Mouse (Mus musculus) right cerebral cortex, postnatal 25 days (tissue): ENCODE results near the gene Ttll5.

Source experiments
- DNase-seq: peaks from one replicate; pipeline ENCODE4 v3.0.0; 2022

Gene Ttll5

DNA sequence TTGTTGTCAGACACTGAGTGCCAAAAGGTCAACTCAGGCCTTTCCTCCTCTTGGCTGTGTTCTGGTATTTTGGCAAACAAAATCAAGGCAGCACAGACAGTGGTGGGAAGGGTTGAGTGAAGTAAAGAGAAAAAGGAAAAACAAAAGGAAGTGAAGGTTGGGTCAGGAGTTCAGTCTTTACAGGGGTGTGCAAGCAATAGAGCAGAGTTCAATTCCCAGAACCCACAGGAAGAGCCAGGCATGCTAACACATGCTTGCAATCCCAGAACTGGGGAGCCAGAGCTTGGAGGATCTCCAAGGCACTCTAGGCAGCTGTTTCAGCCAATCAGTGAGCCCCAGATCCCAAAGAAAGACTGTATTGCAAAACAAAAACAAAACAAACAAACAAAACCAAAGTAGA lies 240.3 kb downstream of the Ttll5 start:
- no peak for DNase-seq

DNA sequence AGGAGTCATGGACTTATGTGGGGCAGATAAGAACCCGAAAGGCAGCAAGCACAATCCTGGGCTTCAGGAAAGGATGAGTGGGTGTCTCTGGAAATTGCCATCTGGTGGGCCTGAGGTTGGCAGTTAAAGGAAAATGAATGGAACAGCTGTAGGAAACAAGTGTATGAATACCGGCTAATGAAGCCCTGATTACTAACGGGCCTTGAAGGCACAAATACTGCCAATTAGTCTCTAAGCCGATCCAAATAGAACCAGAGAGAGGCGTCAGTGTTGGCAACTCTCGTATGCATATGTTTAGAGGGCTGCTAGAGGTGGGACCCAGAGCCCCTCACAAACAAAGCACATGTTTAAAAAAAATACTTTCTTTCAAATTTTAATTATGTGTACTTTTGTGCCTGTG lies 247.0 kb downstream of the Ttll5 start:
- DNase-seq, result no peak

GRCm38 (mm10) chr12:86074681-86075080 lies 250.2 kb downstream of the Ttll5 start:
- DNase-seq, result no peak

- no peak for DNase-seq
Observed at GRCm38 (mm10) chr12:86075358-86075757, 250.9 kb downstream of the Ttll5 start.

GRCm38 (mm10) chr12:86076321-86076901 lies 252.0 kb downstream of the Ttll5 start:
- peak; percentile 56 for DNase-seq

DNA sequence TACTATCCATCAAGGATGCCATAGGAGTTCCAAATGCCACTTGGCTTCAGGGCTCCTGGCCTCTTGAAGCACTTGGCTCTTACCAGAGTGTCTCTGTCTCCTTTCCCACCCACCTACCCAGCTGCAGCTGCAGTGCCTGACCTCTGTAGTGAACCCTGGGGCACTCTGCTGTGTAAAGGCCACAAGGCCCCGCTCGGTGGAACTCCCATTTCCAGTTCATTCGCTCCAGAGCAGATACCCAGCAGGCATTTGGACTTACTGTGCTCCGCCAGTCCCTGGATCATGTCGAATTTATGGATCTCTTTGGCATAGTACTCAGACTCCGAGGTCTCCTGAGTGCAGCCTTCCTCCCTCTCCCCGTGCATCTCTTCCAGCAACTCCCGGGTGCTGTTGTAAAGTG lies 252.9 kb downstream of the Ttll5 start:
- no peak for DNase-seq

- DNase-seq, result no peak
Observed at GRCm38 (mm10) chr12:86077736-86078135, 253.3 kb downstream of the Ttll5 start.

DNA sequence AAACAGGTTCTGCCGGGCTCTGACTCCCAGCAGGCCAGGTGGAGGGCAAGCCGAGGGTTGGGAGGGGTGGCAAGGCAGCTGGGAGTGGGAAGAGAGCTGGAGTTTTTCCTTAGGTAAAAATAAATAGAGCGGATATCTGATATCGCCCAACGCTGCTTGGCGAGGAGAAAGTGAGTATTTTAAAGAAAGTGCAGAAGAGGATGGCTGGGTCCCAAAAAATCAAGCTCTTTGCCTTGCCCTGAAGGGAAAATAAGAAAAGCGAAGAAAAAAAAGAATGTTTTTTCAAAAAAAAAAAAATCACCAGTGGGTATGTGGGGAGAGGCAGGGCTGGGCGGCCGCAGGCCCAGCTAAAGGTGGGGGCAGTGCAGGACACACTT lies 253.7 kb downstream of the Ttll5 start:
- no peak for DNase-seq

- no peak for DNase-seq
Observed at GRCm38 (mm10) chr12:86078553-86079201, 254.2 kb downstream of the Ttll5 start, which contains the start of gene Tgfb3. Gene Tgfb3, minus strand, starts transcription at chr12:86079041.

DNA sequence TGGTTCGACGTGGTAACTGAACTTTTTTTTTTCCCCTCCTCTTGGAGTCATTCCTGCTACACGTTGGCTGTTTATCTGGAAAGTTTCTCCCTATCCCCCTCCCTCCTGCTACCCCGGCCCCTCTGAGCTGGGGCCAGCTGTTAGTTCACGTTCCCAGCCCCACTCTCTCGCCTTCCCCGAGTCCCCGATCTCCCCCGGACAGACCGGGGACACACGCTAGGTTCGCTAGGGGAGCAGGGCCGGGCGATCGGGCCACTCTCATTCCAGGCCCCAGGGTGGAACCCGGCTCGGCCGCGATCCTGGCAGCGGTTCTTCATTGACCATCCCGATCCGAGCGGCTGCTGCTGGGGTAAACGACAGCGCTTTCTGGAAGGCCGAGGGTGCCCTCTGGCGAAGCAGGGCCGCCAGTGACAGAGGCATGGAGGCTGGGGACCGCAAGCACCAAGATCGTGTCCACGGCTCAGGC lies 254.8 kb downstream of the Ttll5 start:
- DNase-seq, result peak; percentile 89

- peak; percentile 82 for DNase-seq
Observed at GRCm38 (mm10) chr12:86082481-86083012, 258.1 kb downstream of the Ttll5 start, which contains the start of gene Ift43. Gene Ift43, plus strand, starts transcription at chr12:86082541.

- DNase-seq, result peak; percentile 52
Observed at GRCm38 (mm10) chr12:86085873-86086272, 261.4 kb downstream of the Ttll5 start.

GRCm38 (mm10) chr12:86086550-86086949 lies 262.1 kb downstream of the Ttll5 start:
- no peak for DNase-seq

GRCm38 (mm10) chr12:86088042-86088441 lies 263.6 kb downstream of the Ttll5 start:
- DNase-seq, result no peak

- no peak for DNase-seq
Observed at GRCm38 (mm10) chr12:86090764-86091163, 266.3 kb downstream of the Ttll5 start.

- no peak for DNase-seq
Observed at GRCm38 (mm10) chr12:86091601-86092132, 267.2 kb downstream of the Ttll5 start.

GRCm38 (mm10) chr12:86094075-86094474 lies 269.6 kb downstream of the Ttll5 start:
- no peak for DNase-seq

DNA sequence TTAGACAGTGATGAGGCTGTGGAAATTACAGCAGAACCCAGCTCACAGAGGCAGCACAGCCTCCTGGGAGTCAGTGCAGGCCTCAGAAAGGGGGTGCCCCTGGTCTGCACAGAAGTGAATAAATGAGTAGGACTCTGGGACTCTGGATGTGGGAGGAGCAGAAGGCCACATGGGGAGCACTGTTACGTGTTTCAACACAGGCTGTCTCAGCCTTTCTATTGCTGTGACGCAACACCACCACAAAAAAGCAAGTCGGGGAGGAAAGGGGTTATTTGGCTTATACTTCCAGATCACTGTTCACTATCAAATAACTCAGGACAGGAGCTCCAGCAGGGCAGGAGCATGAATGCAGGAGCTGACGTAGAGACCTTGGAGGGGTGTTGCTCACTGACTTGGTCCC lies 271.3 kb downstream of the Ttll5 start:
- no peak for DNase-seq

- no peak for DNase-seq
Observed at GRCm38 (mm10) chr12:86097781-86098180, 273.3 kb downstream of the Ttll5 start.

DNA sequence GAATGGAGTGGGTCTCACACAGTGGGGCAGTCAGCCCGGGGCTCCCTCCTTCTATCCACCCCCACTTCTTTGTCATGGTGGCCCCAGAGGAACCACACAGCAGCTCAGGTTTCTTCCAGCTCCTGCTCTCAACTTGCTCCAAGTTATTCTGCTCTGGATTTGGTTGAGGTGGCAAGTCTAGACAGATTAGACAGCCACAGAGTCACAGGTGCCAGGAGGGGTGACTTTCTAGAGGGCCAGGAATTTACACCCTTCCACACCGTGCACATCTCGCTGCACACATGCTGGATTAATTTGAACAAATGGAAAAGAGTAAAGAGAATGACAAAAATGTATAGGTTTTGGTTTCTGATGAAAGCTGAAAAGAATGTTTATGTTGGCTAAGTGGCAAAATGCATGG lies 276.3 kb downstream of the Ttll5 start:
- DNase-seq, result no peak

DNA sequence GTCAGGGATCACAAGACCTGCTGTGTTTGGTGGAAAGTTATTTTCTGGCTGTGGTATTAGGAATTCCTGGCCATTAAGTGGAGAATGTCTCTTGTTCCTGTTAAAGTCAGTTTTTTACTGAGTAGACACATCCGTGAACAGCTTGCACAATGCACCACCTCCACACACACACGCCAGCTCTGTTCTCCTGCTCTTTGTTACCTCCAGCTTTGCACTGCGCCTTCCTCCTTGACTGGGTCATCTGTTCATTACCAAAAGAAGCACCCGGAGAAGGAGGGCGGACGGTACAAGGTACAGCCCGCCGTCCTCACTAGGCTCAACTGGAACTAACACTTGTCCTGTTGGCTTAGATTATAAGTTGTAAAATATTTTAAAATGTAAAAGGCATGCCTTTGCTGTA lies 278.2 kb downstream of the Ttll5 start:
- no peak for DNase-seq

DNA sequence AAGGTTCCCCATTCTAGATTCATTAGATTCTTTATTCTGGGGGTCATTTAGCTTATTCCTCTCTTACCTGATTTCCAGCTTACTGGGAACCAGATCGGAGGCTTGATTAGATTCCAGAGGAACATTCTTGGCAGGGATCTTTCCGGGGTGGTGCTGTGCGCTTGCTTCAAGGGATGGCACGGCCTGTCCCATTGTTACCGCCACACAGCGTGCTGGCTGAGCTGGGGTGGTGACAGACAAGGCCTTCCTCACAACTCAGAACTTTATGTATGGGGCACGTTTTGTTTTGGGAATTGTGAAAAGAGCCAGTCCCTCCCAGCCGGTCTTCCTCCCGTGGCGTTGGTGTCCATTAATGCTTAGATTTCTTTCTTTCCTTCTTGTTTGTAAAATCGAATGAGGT lies 278.9 kb downstream of the Ttll5 start:
- no peak for DNase-seq

DNA sequence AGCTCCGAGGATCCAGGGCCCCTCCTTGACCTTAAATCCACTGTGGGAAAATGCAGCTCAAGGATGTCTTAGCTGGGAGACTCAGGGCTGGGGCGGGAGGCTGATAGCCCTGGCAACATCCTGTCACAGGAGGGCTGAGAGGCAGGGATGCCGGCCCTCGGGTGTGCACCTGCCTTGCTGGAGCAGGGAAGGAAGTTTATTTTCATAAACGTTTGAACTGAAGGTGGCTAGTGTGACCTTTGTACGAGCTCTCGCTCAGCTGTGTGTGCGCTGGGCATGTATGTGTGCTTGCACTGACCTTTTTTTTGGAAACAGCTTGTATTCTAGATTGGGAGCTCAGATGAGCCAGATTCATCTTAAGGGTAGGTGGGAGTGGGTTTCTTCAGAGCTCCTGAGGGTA lies 279.4 kb downstream of the Ttll5 start:
- DNase-seq, result no peak

DNA sequence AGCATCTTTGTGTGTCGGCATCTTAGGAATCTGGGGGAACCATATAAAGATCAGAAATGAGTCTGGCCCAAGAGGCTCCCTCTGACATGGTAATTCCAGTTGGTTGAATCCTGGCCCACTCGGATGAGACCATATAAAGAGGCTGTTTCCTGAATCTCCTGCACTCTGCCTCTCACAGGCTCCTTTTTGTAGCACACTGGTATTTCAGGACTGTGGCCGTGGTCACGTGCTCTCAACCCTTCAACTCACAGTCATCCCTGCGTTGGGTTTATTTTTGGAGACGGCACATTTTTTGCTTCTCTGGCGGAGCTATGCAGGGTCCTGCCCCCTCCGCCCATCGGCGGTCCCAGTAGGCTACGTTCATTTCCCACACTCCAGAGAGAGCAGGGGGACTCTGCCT lies 279.8 kb downstream of the Ttll5 start:
- DNase-seq, result no peak
